Mouse (Mus musculus) midbrain, embryonic 13.5 days (tissue): ENCODE measurements around the gene Mef2d. TPM values are rescaled to one million over a fixed set of nuclear protein-coding genes. Genes with fewer than 3 reads are reported as not detected.
"Not testable (repeated sequence)": the region's sequence is repeated elsewhere in the genome, so short reads cannot be mapped to it uniquely, and the experiment has no call there.

Source experiments
- ATAC-seq: fragments of 200-750 bp; cut with Nextera tagmentation; 2 replicates; pipeline ENCODE4 v1.8.0; 2017; ENCODE audit warnings: mild to moderate bottlenecking, moderate TSS enrichment, moderate library complexity
- H3K27ac ChIP-seq: fragments of 300-500 bp; sonication (generic); 2 replicates; pipeline ENCODE4 v1.5.1; 2015; ENCODE audit warnings: inconsistent platforms, mild to moderate bottlenecking, moderate library complexity
- H3K27me3 ChIP-seq: fragments of 300-500 bp; sonication (generic); 2 replicates; pipeline ENCODE4 v1.6.1; 2015; ENCODE audit warnings: mild to moderate bottlenecking, inconsistent platforms
- H3K36me3 ChIP-seq: fragments of 300-500 bp; sonication (generic); 2 replicates; pipeline ENCODE4 v1.6.1; 2015; ENCODE audit warnings: mild to moderate bottlenecking, inconsistent platforms
- H3K4me1 ChIP-seq: fragments of 300-500 bp; sonication (generic); replicated peaks from 2 replicates; pipeline ENCODE4 v1.6.1; 2015; ENCODE audit warnings: inconsistent platforms
- H3K4me2 ChIP-seq: fragments of 300-500 bp; sonication (generic); replicated peaks from 2 replicates; pipeline ENCODE4 v1.6.1; 2015; ENCODE audit warnings: moderate library complexity, mild to moderate bottlenecking, inconsistent platforms
- H3K4me3 ChIP-seq: fragments of 300-500 bp; sonication (generic); replicated peaks from 2 replicates; pipeline ENCODE4 v1.5.1; 2015; ENCODE audit warnings: mild to moderate bottlenecking, inconsistent platforms
- H3K9ac ChIP-seq: fragments of 300-500 bp; sonication (generic); replicated peaks from 2 replicates; pipeline ENCODE4 v1.6.1; 2015; ENCODE audit warnings: mild to moderate bottlenecking, inconsistent platforms
- H3K9me3 ChIP-seq: fragments of 300-500 bp; sonication (generic); 2 replicates; pipeline ENCODE4 v1.6.1; 2016; ENCODE audit warnings: mild to moderate bottlenecking, inconsistent platforms
- WGBS: fragments of 180-500 bp; shearing (Covaris S2); methylation state at CpG from one replicate; pipeline ENCODE4 v1.1.7; 2015; 5-methylcytosine and 5-hydroxymethylcytosine counted together
- polyA plus RNA-seq: library from polyadenylated mRNA; unstranded; fragments of >200 nt; fragmentation: Nextera tagmentation; extraction: Ambion mirVana; gene quantifications from 2 replicates; pipeline ENCODE4 v1.2.1, GENCODE M21; 2015

Gene Mef2d
- polyA plus RNA-seq, 1 experiment from 2014 or later = 16.9 TPM

DNA sequence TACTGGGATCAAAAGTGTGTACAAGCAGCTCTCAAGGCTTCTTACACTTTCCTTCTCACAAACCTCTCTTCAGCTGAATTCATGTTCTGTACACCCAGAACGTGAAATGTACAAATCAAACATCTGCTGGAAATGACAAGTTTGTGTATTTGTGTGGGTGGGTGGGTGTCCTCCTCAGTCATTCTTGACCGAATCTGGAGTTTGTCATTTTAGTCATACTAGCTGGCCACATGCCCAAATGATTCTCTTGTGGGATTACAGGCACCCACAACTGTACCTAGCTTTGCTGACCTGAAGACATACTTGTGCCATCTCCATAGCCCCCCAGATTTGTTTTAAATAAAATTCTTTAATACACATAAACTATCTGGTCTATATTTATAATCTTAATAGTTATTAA lies 32.7 kb downstream of the Mef2d start:
- Histone ChIP-seq H3K4me2 (no peak overlapping the region), H3K4me1 (peaks cover 6% of the 10 kb centered on the region), H3K9me3 (no peaks in the 10 kb centered on the region), H3K27me3 (peaks cover 3% of the 10 kb centered on the region; the same call in 1 of the 2 replicates), H3K36me3 (peaks cover 29% of the 10 kb centered on the region), H3K9ac (no peak overlapping the region), H3K4me3 (no peak overlapping the region), H3K27ac (no peak overlapping the region)
- WGBS = 88% methylated on average over 2 of the region's 2 CpGs
- ATAC-seq = no peak

DNA sequence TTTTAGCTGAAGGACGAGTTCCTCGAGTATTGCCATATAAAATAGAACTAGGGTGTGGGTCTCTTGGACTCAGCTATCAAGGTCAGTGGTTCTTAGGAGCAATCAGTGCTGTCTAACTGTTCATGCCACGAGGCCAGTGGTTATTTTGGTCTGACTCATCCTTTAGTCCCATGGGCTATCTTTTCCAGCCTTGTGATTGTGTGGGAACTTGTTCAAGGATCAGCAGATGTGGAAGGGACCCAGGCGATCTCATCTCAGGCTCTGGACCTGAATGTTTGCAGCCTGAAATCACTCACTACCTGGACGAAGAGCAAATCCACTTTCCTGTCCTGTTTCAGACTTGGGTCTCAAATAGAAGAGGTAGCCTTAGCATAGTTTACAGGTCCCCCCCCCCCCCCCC lies 34.9 kb downstream of the Mef2d start:
- Histone ChIP-seq H3K4me2 (peak overlapping the region; percentile 59), H3K4me1 (peaks cover 6% of the 10 kb centered on the region), H3K27me3 (peaks cover 16% of the 10 kb centered on the region), H3K9me3 (no peaks in the 10 kb centered on the region), H3K27ac (peak overlapping the region; percentile 97), H3K9ac (peak overlapping the region; percentile 64), H3K36me3 (peaks cover 11% of the 10 kb centered on the region), H3K4me3 (peak overlapping the region; percentile 47)
- 0 out of 2 replicates have a peak, but pooled peaks have one; percentile 0 for ATAC-seq
- WGBS = 77% methylated on average over 5 of the region's 5 CpGs

DNA sequence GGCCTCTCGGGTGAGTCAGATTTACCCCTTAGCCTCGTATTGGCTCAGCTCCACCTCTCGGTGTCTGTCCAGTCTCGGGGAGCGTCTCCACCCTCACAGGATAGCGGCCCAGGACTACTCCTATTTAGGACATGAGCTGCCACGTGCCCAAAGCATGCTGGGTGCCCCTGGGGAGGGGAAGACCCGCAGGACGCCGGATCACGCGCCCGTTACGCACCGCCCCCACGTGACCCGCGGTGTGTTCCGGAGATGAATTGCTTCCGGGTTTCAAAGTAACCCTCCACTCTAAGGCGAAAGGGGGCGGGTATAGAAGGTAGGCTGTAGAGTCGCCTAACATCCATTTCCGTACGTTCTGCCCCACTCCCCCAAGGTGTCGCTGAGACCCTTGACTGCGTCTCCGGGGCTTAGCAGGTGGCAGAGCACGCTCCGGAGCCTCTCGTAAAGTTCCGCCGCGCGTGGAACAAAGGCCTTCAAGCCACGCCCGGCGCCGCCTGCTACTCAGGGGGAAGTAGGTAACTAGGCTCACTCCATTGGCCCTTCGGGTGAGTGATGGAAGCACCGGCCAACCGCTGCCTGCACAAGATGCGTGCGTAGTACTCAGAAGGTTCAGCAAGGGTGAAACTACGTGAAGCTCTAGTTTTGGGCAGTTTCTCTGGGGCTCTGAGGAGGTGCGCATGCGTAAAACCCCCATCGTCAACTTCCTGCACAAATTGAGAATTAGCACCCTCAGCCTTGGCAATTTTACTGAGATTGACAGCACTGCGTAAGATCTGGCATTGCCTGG lies 35.6 kb downstream of the Mef2d start:
- peaks cover 11% of the 10 kb centered on the region for H3K36me3 ChIP-seq
- WGBS = under 1% methylated on average over 49 of the region's 49 CpGs
- H3K4me2 ChIP-seq = peak overlapping the region; percentile 59
- peaks cover 6% of the 10 kb centered on the region for H3K4me1 ChIP-seq
- H3K9ac ChIP-seq = peak overlapping the region; percentile 64
- H3K4me3 ChIP-seq = peak overlapping the region; percentile 47
- no peaks in the 10 kb centered on the region for H3K9me3 ChIP-seq
- H3K27me3 ChIP-seq = peaks cover 22% of the 10 kb centered on the region
- ATAC-seq = peak; percentile 100
- H3K27ac ChIP-seq = peak overlapping the region; percentile 97

DNA sequence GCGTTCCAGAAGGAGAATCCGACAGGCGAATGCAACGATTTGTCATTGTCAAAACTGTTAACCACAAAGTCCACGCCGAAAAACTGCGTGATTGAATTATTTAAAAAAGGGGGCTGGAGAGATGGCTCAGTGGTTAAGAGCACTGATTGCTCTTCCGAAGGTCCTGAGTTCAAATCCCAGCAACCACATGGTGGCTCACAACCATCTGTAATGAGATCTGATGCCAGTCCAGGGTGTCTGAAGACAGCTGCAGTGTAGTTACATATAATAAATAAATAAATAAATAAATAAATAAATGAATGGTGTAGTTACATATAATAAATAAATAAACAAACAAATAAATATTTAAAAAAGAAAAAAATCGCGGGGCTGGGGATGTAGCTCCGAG lies 36.2 kb downstream of the Mef2d start:
- H3K9me3 ChIP-seq, H3K36me3 ChIP-seq, H3K9ac ChIP-seq, H3K4me1 ChIP-seq: not testable (repeated sequence)
- 39% methylated on average over 11 of the region's 11 CpGs for WGBS
- ATAC-seq = peak; percentile 28
- Histone ChIP-seq H3K27me3 (peaks cover 22% of the 10 kb centered on the region), H3K27ac (peak overlapping the region; percentile 97), H3K4me2 (peak overlapping the region; percentile 59), H3K4me3 (peak overlapping the region; percentile 47)

DNA sequence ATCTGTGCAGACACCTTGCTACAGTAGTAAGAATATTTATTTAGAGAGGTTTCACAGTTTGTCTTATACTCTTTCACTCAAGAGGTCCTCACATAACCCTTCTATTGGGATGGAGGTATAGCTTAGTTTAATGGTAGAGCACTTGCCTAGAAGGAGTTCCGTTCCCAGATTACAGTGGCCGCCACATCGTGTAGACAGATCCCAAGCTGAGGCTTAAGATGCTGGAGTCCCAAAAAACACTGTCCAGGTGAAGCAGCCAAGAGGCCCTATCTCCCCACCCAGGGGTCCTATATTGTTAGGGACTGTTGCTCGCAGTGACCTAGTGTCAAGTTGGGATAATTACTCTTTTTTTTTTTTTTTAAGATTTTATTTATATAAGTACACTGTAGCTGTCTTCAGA lies 36.8 kb downstream of the Mef2d start:
- H3K36me3 ChIP-seq = peaks cover 4% of the 10 kb centered on the region; the same call in 1 of the 2 replicates
- no peak for ATAC-seq

DNA sequence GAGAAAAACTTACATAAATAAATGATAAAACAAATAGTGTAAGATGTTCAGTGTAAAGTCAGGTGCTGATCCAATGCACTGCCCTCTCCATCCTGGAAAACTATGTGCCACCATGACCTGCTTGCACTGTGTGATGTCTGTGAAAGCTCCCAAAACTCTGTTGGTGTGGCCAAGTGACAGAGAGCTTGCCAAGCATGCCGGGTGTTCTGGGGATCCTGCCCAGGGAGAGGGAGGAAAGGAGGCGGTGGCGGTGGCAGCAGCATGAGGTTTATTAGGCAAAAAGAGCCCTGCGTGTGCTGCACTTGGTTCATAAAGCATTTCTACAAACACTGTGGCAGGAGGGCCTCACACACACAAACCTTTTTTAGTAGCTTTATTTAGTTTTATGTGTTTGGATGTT lies 39.2 kb downstream of the Mef2d start:
- no peak overlapping the region for H3K4me2 ChIP-seq
- H3K9ac ChIP-seq = no peak overlapping the region
- H3K27me3 ChIP-seq = peaks cover 31% of the 10 kb centered on the region
- ATAC-seq = no peak
- H3K27ac ChIP-seq = no peak overlapping the region
- peaks cover 6% of the 10 kb centered on the region for H3K4me1 ChIP-seq
- 70% methylated on average over 4 of the region's 4 CpGs for WGBS
- no peak overlapping the region for H3K4me3 ChIP-seq
- no peaks in the 10 kb centered on the region for H3K36me3 ChIP-seq
- no peaks in the 10 kb centered on the region for H3K9me3 ChIP-seq

More for the DNA sequence above, 36.8 kb downstream of the Mef2d start:
- H3K9ac ChIP-seq = no peak overlapping the region
- H3K4me3 ChIP-seq = no peak overlapping the region
- peaks cover 6% of the 10 kb centered on the region for H3K4me1 ChIP-seq
- H3K27ac ChIP-seq = no peak overlapping the region
- H3K27me3 ChIP-seq = peaks cover 22% of the 10 kb centered on the region
- H3K4me2 ChIP-seq = no peak overlapping the region
- 90% methylated on average over 4 of the region's 4 CpGs for WGBS
- no peaks in the 10 kb centered on the region for H3K9me3 ChIP-seq

DNA sequence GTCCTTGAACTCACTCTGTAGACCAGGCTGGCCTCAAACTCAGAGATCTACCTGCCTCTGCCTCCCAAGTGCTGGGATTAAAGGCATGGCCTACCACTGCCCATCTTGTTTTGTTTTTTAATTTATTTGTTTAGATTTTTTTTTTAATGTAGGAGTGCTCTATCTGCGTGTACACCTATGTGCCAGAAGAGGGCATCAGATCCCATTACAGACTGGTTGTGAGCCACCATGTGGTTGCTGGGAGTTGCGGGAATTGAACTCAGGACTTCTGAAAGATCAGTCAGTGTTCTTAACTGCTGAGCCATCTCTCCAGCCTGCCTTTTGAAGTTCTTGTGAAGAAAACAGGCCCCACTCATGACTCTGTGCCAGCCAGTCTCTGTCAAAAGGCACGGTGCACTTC lies 44.3 kb downstream of the Mef2d start:
- H3K4me3 ChIP-seq = no peak overlapping the region
- H3K4me1 ChIP-seq = no peaks in the 10 kb centered on the region
- no peak overlapping the region for H3K27ac ChIP-seq
- H3K9ac ChIP-seq = no peak overlapping the region
- no peak for ATAC-seq
- no peaks in the 10 kb centered on the region for H3K36me3 ChIP-seq
- no peak overlapping the region for H3K4me2 ChIP-seq
- no peaks in the 10 kb centered on the region for H3K9me3 ChIP-seq
- peaks cover 36% of the 10 kb centered on the region for H3K27me3 ChIP-seq
- WGBS = 80% methylated on average over 3 of the region's 3 CpGs

DNA sequence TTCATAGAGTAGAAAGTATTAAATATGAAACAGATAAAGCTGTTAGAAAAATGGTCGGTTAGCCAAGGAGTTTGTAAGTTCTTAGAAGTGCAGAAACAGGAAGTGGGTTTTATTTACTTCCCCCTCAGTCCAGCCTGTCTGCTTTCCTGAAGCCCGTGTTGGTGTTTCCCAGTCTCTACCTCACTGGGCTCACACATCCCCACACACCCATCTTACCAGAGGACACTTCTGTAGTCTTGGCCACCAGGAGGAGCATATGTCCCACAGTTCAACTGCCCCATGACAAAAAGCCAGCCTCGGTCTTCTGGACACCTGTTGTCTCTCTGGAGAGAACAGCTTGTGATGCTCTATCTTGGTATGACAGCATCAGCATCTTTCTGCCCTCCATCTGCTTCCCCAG lies 49.0 kb downstream of the Mef2d start:
- Histone ChIP-seq H3K4me3 (no peak overlapping the region), H3K4me2 (no peak overlapping the region), H3K27ac (no peak overlapping the region), H3K4me1 (peaks cover 5% of the 10 kb centered on the region; the same call in 1 of the 2 replicates), H3K27me3 (peaks cover 57% of the 10 kb centered on the region), H3K36me3 (no peaks in the 10 kb centered on the region), H3K9me3 (0 out of 2 replicates have a peak, but pooled peaks cover 4% of the 10 kb centered on the region), H3K9ac (no peak overlapping the region)
- 33% methylated on average over 3 of the region's 3 CpGs for WGBS
- no peak for ATAC-seq

DNA sequence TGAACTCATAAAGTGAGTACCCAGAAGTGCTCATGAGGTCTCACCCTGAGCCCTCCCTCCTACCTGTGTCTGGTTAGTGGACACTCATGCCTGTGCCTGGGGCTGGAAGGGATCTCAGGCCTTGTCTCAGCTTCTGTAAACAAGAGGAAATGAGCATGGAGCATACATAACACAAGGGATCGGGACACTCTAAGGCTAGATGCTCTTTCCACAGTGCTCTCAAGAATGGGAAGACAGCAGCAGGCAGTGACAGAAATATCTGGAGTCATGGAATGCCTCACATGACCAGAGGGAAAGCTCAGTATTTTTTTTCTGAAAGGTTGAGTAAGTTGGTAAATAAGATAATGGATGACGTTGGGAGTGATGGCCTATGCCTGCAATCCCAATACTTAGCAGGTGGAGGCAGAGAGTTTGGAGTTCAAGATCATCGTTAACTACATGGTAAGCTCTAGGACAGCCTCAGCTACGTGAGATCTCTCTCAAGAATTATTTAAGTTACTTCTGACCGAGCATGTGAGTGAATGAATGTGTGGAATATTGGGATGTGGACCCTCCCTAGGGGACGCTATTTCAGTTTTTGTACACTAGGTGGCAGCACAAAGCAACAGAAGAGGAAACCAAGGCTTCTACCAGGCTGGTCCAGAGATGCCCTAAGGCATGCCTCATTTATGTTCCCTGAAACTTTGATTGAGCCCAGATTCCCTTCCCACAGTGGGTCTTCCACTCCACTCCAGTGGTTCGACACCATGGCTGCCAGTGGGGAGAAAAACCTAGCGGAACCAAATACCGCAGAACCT lies 49.8 kb downstream of the Mef2d start:
- Histone ChIP-seq H3K4me3 (no peak overlapping the region), H3K4me2 (no peak overlapping the region), H3K36me3 (no peaks in the 10 kb centered on the region), H3K27ac (no peak overlapping the region), H3K27me3 (peaks cover 66% of the 10 kb centered on the region), H3K9ac (no peak overlapping the region), H3K4me1 (peaks cover 7% of the 10 kb centered on the region; the same call in 1 of the 2 replicates), H3K9me3 (0 out of 2 replicates have a peak, but pooled peaks cover 4% of the 10 kb centered on the region)
- WGBS = 32% methylated on average over 9 of the region's 9 CpGs
- peak; percentile 77 for ATAC-seq

DNA sequence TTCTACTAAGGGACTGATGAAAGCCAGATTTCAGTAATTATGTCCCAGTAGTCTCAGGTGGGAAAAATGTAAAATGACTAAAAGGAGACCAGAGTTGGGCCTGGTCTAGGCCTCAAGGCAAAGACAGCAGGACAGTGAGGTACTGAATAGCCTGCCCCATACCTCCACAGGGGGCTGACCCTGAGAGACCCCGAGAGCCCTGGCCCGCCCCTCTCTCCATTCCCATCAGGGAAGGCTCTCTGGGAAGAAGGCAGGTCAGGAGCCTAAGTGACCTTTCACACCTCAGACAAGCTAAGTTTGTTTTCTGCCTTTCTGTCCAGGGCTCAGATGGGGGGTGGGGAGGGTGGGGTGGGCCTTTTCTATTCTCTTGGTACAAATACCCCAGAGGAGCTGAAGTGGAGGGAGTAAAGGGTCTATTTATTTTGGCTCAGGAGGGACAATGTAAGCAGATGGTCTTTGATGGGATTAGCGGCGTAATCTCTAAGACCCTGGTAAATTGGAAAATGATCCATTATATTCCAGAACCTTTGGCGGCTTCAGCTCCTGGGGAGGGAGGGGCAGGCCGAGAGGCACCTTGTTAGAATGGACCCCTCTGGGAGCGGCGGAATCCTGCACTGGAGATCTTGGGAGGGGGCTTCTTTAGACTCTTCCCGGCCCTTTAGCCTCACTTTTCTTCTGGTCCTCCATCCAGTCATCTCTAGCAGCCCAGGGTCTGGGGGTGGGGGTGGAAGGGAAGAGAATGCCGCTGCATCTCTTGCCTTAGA lies 55.8 kb downstream of the Mef2d start:
- H3K4me1 ChIP-seq = peaks cover 58% of the 10 kb centered on the region
- peak; percentile 68 for ATAC-seq
- H3K27me3 ChIP-seq = peaks cover 87% of the 10 kb centered on the region

DNA sequence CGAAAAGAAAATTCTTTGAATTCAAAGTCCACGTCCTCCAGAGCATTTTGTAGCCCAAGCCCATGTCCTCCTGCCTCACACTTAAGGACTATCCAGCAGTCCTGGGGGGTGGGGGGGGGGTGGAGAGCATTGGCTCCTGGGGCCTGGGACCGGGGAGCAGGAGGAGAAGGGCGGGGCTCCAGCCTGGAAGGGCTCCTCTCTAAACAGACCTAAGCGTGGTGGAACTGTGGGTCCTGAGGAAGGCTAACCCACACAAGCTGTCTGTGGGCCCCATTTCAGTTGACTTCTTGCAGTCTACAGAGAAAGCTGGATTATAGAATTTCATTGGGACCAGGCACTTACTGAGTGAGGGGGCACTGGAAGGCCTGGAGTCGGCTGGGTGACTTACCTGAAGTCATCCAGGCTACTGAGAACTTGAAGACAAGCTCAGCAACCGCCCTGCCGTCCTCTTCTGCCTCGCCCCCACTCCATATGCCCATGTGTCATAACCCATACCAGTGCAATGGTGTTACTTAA lies 56.4 kb downstream of the Mef2d start:
- ATAC-seq = peak; percentile 19; the same call in 1 of the 2 replicates
- Histone ChIP-seq H3K27ac (peak overlapping the region; percentile 70), H3K9me3 (0 out of 2 replicates have a peak, but pooled peaks cover 3% of the 10 kb centered on the region), H3K9ac (0 out of 2 replicates have a peak overlapping the region, but pooled peaks have one; percentile 42), H3K27me3 (peaks cover 85% of the 10 kb centered on the region), H3K4me3 (0 out of 2 replicates have a peak overlapping the region, but pooled peaks have one; percentile 1), H3K4me2 (peak overlapping the region; percentile 34), H3K36me3 (no peaks in the 10 kb centered on the region), H3K4me1 (peaks cover 64% of the 10 kb centered on the region)
- WGBS = 2% methylated on average over 9 of the region's 9 CpGs

More for the DNA sequence above, 55.8 kb downstream of the Mef2d start:
- peak overlapping the region; percentile 34 for H3K4me2 ChIP-seq
- no peaks in the 10 kb centered on the region for H3K36me3 ChIP-seq
- 4% methylated on average over 10 of the region's 10 CpGs for WGBS
- H3K4me3 ChIP-seq = 0 out of 2 replicates have a peak overlapping the region, but pooled peaks have one; percentile 1
- H3K9ac ChIP-seq = 0 out of 2 replicates have a peak overlapping the region, but pooled peaks have one; percentile 42
- H3K27ac ChIP-seq = peak overlapping the region; percentile 70
- H3K9me3 ChIP-seq = 0 out of 2 replicates have a peak, but pooled peaks cover 4% of the 10 kb centered on the region
